Mouse (Mus musculus) small intestine, adult 2 months (tissue): ENCODE results near the gene Car2. TPM values are rescaled to one million over a fixed set of nuclear protein-coding genes. Genes with fewer than 3 reads are reported as not detected.

Experiments used
- H3K27ac ChIP-seq: fragments of 200-500 bp; 2 replicates; pipeline ENCODE4 v1.5.1; 2012; ENCODE audit warnings: low read depth, low read length, control low read depth, inconsistent platforms; ENCODE audit not compliant: insufficient read depth
- H3K27me3 ChIP-seq: fragments of 200-500 bp; 2 replicates; pipeline ENCODE4 v1.6.1; 2012; ENCODE audit warnings: mild to moderate bottlenecking, moderate library complexity, low read length, inconsistent platforms; ENCODE audit not compliant: control insufficient read depth, insufficient read depth
- H3K36me3 ChIP-seq: fragments of 200-500 bp; 2 replicates; pipeline ENCODE4 v1.6.1; 2012; ENCODE audit warnings: mild to moderate bottlenecking, low read length, control low read depth, inconsistent platforms; ENCODE audit not compliant: control insufficient read depth, insufficient read depth
- H3K4me1 ChIP-seq: fragments of 200-500 bp; 2 replicates; pipeline ENCODE4 v1.6.1; 2012; ENCODE audit warnings: low read length, inconsistent platforms, mixed read lengths; ENCODE audit not compliant: control insufficient read depth, insufficient read depth, insufficient read length
- H3K4me3 ChIP-seq: fragments of 200-500 bp; 2 replicates; pipeline ENCODE4 v1.5.1; 2012; ENCODE audit warnings: low read depth, mild to moderate bottlenecking, control low read depth, inconsistent platforms, low read length, moderate library complexity
- CTCF ChIP-seq: fragments of 200-500 bp; IDR thresholded peaks from 2 replicates; pipeline ENCODE4 v1.5.1; 2012; ENCODE audit warnings: low read depth, mild to moderate bottlenecking, control low read depth, inconsistent platforms, low read length, moderate library complexity, mixed read lengths; ENCODE audit not compliant: insufficient replicate concordance, insufficient read length; ENCODE audit errors: extremely low read depth
- POLR2A ChIP-seq: fragments of 200-500 bp; IDR thresholded peaks from 2 replicates; pipeline ENCODE4 v1.6.1; 2012; ENCODE audit warnings: low read depth, mild to moderate bottlenecking, control low read depth, inconsistent platforms, low read length, moderate library complexity
- WGBS: fragments of 180-500 bp; shearing (Covaris S2); methylation state at CpG from one replicate; pipeline ENCODE4 v1.1.7; 2018; 5-methylcytosine and 5-hydroxymethylcytosine counted together
- polyA plus RNA-seq: library from polyadenylated mRNA; depleted of rRNA; stranded (reverse); fragments of >200 nt; gene quantifications from 2 replicates; pipeline ENCODE4 v1.2.3, GENCODE M21; 2012

Gene Car2
- polyA plus RNA-seq, 1 experiment, result 23.6 TPM

- no peaks in the 10 kb centered on the region for H3K27me3 ChIP-seq
- TF ChIP-seq POLR2A (no peak), CTCF (no peak)
- 33% methylated on average over 3 of the region's 3 CpGs for WGBS
- no peaks in the 10 kb centered on the region for H3K4me1 ChIP-seq
- no peak overlapping the region for H3K27ac ChIP-seq
- H3K4me3 ChIP-seq, result no peak overlapping the region
- peaks cover 3% of the 10 kb centered on the region; the same call in 1 of the 2 replicates for H3K36me3 ChIP-seq
Measured at GRCm38 (mm10) chr3:14904165-14904564, 18.1 kb downstream of the Car2 start.

- no peaks in the 10 kb centered on the region for H3K4me1 ChIP-seq
- TF ChIP-seq CTCF (no peak), POLR2A (no peak)
- no peaks in the 10 kb centered on the region for H3K27me3 ChIP-seq
- WGBS, result 80% methylated on average over 1 of the region's 1 CpGs
- no peaks in the 10 kb centered on the region for H3K36me3 ChIP-seq
- no peak overlapping the region for H3K4me3 ChIP-seq
- no peak overlapping the region for H3K27ac ChIP-seq
Measured at GRCm38 (mm10) chr3:14907271-14907670, 21.2 kb downstream of the Car2 start.

GRCm38 (mm10) chr3:14911992-14912582 lies 26.0 kb downstream of the Car2 start:
- H3K4me1 ChIP-seq, result no peaks in the 10 kb centered on the region
- no peak overlapping the region for H3K4me3 ChIP-seq
- WGBS, result 63% methylated on average over 4 of the region's 4 CpGs
- TF ChIP-seq CTCF, result no peak
- TF ChIP-seq POLR2A, result no peak
- no peaks in the 10 kb centered on the region for H3K27me3 ChIP-seq
- no peak overlapping the region for H3K27ac ChIP-seq
- H3K36me3 ChIP-seq, result no peaks in the 10 kb centered on the region

DNA sequence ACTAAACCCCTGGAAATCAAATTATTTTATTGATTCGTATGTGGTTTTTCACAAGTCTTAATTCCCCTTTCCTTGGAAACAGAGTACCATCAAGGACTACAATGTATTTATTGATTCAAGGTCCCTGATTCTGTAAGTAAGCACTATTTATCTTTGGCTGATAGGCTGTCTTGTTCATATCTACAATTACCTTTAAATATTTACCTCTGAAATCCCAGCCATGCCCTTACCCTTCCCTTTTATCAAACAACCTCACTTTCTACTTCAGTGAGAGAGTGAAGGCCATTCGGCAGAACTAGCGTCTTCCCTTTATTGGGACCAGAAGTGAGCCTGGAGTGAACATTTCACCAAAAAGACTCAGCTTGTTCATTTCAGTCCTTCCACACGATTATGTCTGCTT lies 27.7 kb downstream of the Car2 start:
- WGBS, result 39% methylated on average over 4 of the region's 4 CpGs

GRCm38 (mm10) chr3:14915355-14915754 lies 29.3 kb downstream of the Car2 start:
- H3K27ac ChIP-seq, result no peak overlapping the region
- TF ChIP-seq CTCF, result no peak
- no peak for TF ChIP-seq POLR2A
- 70% methylated on average over 2 of the region's 2 CpGs for WGBS

More for the DNA sequence above, 27.7 kb downstream of the Car2 start:
- Histone ChIP-seq H3K36me3 (no peaks in the 10 kb centered on the region), H3K4me1 (no peaks in the 10 kb centered on the region), H3K27ac (no peak overlapping the region), H3K4me3 (no peak overlapping the region), H3K27me3 (no peaks in the 10 kb centered on the region)
- TF ChIP-seq CTCF (no peak), POLR2A (no peak)

GRCm38 (mm10) chr3:14917261-14917660 lies 31.2 kb downstream of the Car2 start:
- TF ChIP-seq POLR2A (no peak), CTCF (no peak)
- H3K27ac ChIP-seq, result no peak overlapping the region
- 74% methylated on average over 2 of the region's 2 CpGs for WGBS
- H3K36me3 ChIP-seq, result no peaks in the 10 kb centered on the region
- no peak overlapping the region for H3K4me3 ChIP-seq
- no peaks in the 10 kb centered on the region for H3K27me3 ChIP-seq
- H3K4me1 ChIP-seq, result no peaks in the 10 kb centered on the region

More at GRCm38 (mm10) chr3:14915355-14915754, 29.3 kb downstream of the Car2 start:
- no peak overlapping the region for H3K4me3 ChIP-seq
- H3K27me3 ChIP-seq, result no peaks in the 10 kb centered on the region
- H3K4me1 ChIP-seq, result no peaks in the 10 kb centered on the region
- H3K36me3 ChIP-seq, result no peaks in the 10 kb centered on the region

- TF ChIP-seq CTCF (no peak), POLR2A (no peak)
- Histone ChIP-seq H3K4me1 (no peaks in the 10 kb centered on the region), H3K27me3 (no peaks in the 10 kb centered on the region), H3K27ac (no peak overlapping the region), H3K4me3 (no peak overlapping the region), H3K36me3 (no peaks in the 10 kb centered on the region)
- WGBS, result 80% methylated on average over 3 of the region's 3 CpGs
Measured at GRCm38 (mm10) chr3:14944706-14945105, 58.6 kb downstream of the Car2 start.

GRCm38 (mm10) chr3:14945627-14946026 lies 59.6 kb downstream of the Car2 start:
- Histone ChIP-seq H3K36me3 (no peaks in the 10 kb centered on the region), H3K27ac (no peak overlapping the region), H3K4me1 (no peaks in the 10 kb centered on the region), H3K4me3 (no peak overlapping the region), H3K27me3 (no peaks in the 10 kb centered on the region)
- TF ChIP-seq CTCF (no peak), POLR2A (no peak)
- WGBS, result 90% methylated on average over 2 of the region's 2 CpGs
